Mouse (Mus musculus) heart, embryonic 11.5 days (tissue): Measurements from ENCODE around the gene Scn8a. TPM values are rescaled to one million over a fixed set of nuclear protein-coding genes. Genes with fewer than 3 reads are reported as not detected.

Source experiments
- ATAC-seq: fragments of 200-750 bp; cut with Nextera tagmentation; replicated peaks from 2 replicates; pipeline ENCODE4 v1.8.0; 2017; ENCODE audit warnings: moderate library complexity; ENCODE audit not compliant: insufficient number of reproducible peaks, low FRiP score, low TSS enrichment
- H3K27ac ChIP-seq: fragments of 300-500 bp; sonication (generic); 2 replicates; pipeline ENCODE4 v1.5.1; 2014; ENCODE audit warnings: mild to moderate bottlenecking, low read depth, low read length
- H3K27me3 ChIP-seq: fragments of 300-500 bp; sonication (generic); 2 replicates; pipeline ENCODE4 v1.6.1; 2014; ENCODE audit warnings: mild to moderate bottlenecking, low read length, mixed read lengths; ENCODE audit not compliant: control insufficient read depth, insufficient read depth
- H3K36me3 ChIP-seq: fragments of 300-500 bp; sonication (generic); 2 replicates; pipeline ENCODE4 v1.6.1; 2014; ENCODE audit warnings: mild to moderate bottlenecking, low read length, moderate library complexity, mixed read lengths; ENCODE audit not compliant: control insufficient read depth, insufficient read depth
- H3K4me1 ChIP-seq: fragments of 300-500 bp; sonication (generic); 2 replicates; pipeline ENCODE4 v1.6.1; 2014; ENCODE audit warnings: low read length; ENCODE audit not compliant: control insufficient read depth, insufficient read depth
- H3K4me2 ChIP-seq: fragments of 300-500 bp; sonication (generic); 2 replicates; pipeline ENCODE4 v1.6.1; 2014; ENCODE audit warnings: mild to moderate bottlenecking, moderate library complexity
- H3K4me3 ChIP-seq: fragments of 300-500 bp; sonication (generic); 2 replicates; pipeline ENCODE4 v1.5.1; 2014; ENCODE audit warnings: low read depth, low read length
- H3K9ac ChIP-seq: fragments of 300-500 bp; sonication (generic); 2 replicates; pipeline ENCODE4 v1.6.1; 2014; ENCODE audit warnings: mild to moderate bottlenecking, low read depth, low read length, moderate library complexity
- H3K9me3 ChIP-seq: fragments of 300-500 bp; sonication (generic); replicated peaks from 2 replicates; pipeline ENCODE4 v1.6.1; 2016; ENCODE audit warnings: low read length; ENCODE audit not compliant: control insufficient read depth
- WGBS: fragments of 180-500 bp; shearing (Covaris S2); extraction: QIAGEN DNeasy Blood & Tissue Kit; methylation state at CpG from one replicate; pipeline ENCODE4 v1.1.7; 2014; ENCODE audit not compliant: insufficient replicate concordance; 5-methylcytosine and 5-hydroxymethylcytosine counted together
- polyA plus RNA-seq: library from polyadenylated mRNA; unstranded; fragments of >200 nt; fragmentation: Nextera tagmentation; extraction: Ambion mirVana; gene quantifications from 2 replicates; pipeline ENCODE4 v1.2.1, GENCODE M21; 2014

Gene Scn8a
- polyA plus RNA-seq, 1 experiment from 2014 or later: 1.2 TPM

- H3K4me3 ChIP-seq: no peak overlapping the region
- H3K36me3 ChIP-seq: no peaks in the 10 kb centered on the region
- 39% methylated on average over 7 of the region's 9 CpGs for WGBS
- no peak overlapping the region for H3K27ac ChIP-seq
- H3K4me2 ChIP-seq: no peak overlapping the region
- no peaks in the 10 kb centered on the region; the same call in 1 of the 2 replicates for H3K27me3 ChIP-seq
- no peaks in the 10 kb centered on the region for H3K9me3 ChIP-seq
- H3K9ac ChIP-seq: no peak overlapping the region
- peaks cover 48% of the 10 kb centered on the region for H3K4me1 ChIP-seq
- ATAC-seq: no peak
Measured at GRCm38 (mm10) chr15:101066920-101067696, 197.4 kb downstream of the Scn8a start.

- Histone ChIP-seq H3K4me3 (no peak overlapping the region), H3K9me3 (no peaks in the 10 kb centered on the region), H3K36me3 (no peaks in the 10 kb centered on the region), H3K9ac (no peak overlapping the region), H3K27ac (no peak overlapping the region), H3K4me1 (peaks cover 49% of the 10 kb centered on the region), H3K4me2 (no peak overlapping the region), H3K27me3 (no peaks in the 10 kb centered on the region; the same call in 1 of the 2 replicates)
- ATAC-seq: no peak
- 42% methylated on average over 3 of the region's 3 CpGs for WGBS
Measured at GRCm38 (mm10) chr15:101068029-101068428, 198.4 kb downstream of the Scn8a start.

GRCm38 (mm10) chr15:101068671-101069070, 199.0 kb downstream of the Scn8a start:
- H3K4me2 ChIP-seq: no peak overlapping the region
- ATAC-seq: no peak
- H3K36me3 ChIP-seq: peaks cover 2% of the 10 kb centered on the region; the same call in 1 of the 2 replicates
- H3K9ac ChIP-seq: no peak overlapping the region
- WGBS: 65% methylated on average over 4 of the region's 4 CpGs
- no peak overlapping the region for H3K27ac ChIP-seq
- H3K9me3 ChIP-seq: no peaks in the 10 kb centered on the region
- H3K4me3 ChIP-seq: no peak overlapping the region
- H3K27me3 ChIP-seq: no peaks in the 10 kb centered on the region
- H3K4me1 ChIP-seq: peaks cover 51% of the 10 kb centered on the region

- H3K4me1 ChIP-seq: peaks cover 51% of the 10 kb centered on the region
- 61% methylated on average over 9 of the region's 9 CpGs for WGBS
Measured at GRCm38 (mm10) chr15:101069641-101070190, 200.1 kb downstream of the Scn8a start.

GRCm38 (mm10) chr15:101070762-101071161, 201.1 kb downstream of the Scn8a start:
- ATAC-seq: no peak
- peaks cover 43% of the 10 kb centered on the region for H3K4me1 ChIP-seq
- no peak overlapping the region for H3K27ac ChIP-seq

More at GRCm38 (mm10) chr15:101069641-101070190, 200.1 kb downstream of the Scn8a start:
- no peak overlapping the region for H3K4me2 ChIP-seq
- no peak overlapping the region for H3K27ac ChIP-seq
- ATAC-seq: no peak
- peaks cover 3% of the 10 kb centered on the region; the same call in 1 of the 2 replicates for H3K36me3 ChIP-seq
- H3K27me3 ChIP-seq: no peaks in the 10 kb centered on the region
- H3K4me3 ChIP-seq: no peak overlapping the region
- no peak overlapping the region for H3K9ac ChIP-seq
- no peaks in the 10 kb centered on the region for H3K9me3 ChIP-seq

GRCm38 (mm10) chr15:101072736-101073135, 203.1 kb downstream of the Scn8a start:
- Histone ChIP-seq H3K9me3 (no peaks in the 10 kb centered on the region), H3K27me3 (peaks cover 11% of the 10 kb centered on the region; the same call in 1 of the 2 replicates), H3K4me3 (no peak overlapping the region), H3K27ac (no peak overlapping the region), H3K9ac (no peak overlapping the region), H3K4me2 (no peak overlapping the region), H3K36me3 (peaks cover 3% of the 10 kb centered on the region; the same call in 1 of the 2 replicates), H3K4me1 (peaks cover 41% of the 10 kb centered on the region)
- 44% methylated on average over 2 of the region's 2 CpGs for WGBS
- ATAC-seq: no peak

More at GRCm38 (mm10) chr15:101070762-101071161, 201.1 kb downstream of the Scn8a start:
- no peak overlapping the region for H3K4me3 ChIP-seq
- H3K4me2 ChIP-seq: no peak overlapping the region
- peaks cover 3% of the 10 kb centered on the region; the same call in 1 of the 2 replicates for H3K36me3 ChIP-seq
- no peaks in the 10 kb centered on the region for H3K27me3 ChIP-seq
- no peaks in the 10 kb centered on the region for H3K9me3 ChIP-seq
- H3K9ac ChIP-seq: no peak overlapping the region
- 23% methylated on average over 5 of the region's 5 CpGs for WGBS

- peaks cover 3% of the 10 kb centered on the region; the same call in 1 of the 2 replicates for H3K36me3 ChIP-seq
- no peak overlapping the region for H3K4me3 ChIP-seq
- peaks cover 15% of the 10 kb centered on the region for H3K27me3 ChIP-seq
- no peak for ATAC-seq
- no peak overlapping the region for H3K9ac ChIP-seq
- peaks cover 37% of the 10 kb centered on the region for H3K4me1 ChIP-seq
- H3K27ac ChIP-seq: no peak overlapping the region
- H3K9me3 ChIP-seq: no peaks in the 10 kb centered on the region
- H3K4me2 ChIP-seq: no peak overlapping the region
- WGBS: 83% methylated on average over 5 of the region's 5 CpGs
Measured at GRCm38 (mm10) chr15:101074067-101074466, 204.4 kb downstream of the Scn8a start.

- Histone ChIP-seq H3K36me3 (peaks cover 3% of the 10 kb centered on the region; the same call in 1 of the 2 replicates), H3K4me1 (peaks cover 36% of the 10 kb centered on the region), H3K27me3 (peaks cover 15% of the 10 kb centered on the region), H3K9me3 (no peaks in the 10 kb centered on the region), H3K4me2 (no peak overlapping the region), H3K27ac (no peak overlapping the region), H3K4me3 (no peak overlapping the region), H3K9ac (no peak overlapping the region)
- 77% methylated on average over 4 of the region's 4 CpGs for WGBS
- ATAC-seq: no peak
Measured at GRCm38 (mm10) chr15:101075150-101075549, 205.5 kb downstream of the Scn8a start.
